ENCODE assay signal across 15 mouse cellular contexts in the genomic region with DNA sequence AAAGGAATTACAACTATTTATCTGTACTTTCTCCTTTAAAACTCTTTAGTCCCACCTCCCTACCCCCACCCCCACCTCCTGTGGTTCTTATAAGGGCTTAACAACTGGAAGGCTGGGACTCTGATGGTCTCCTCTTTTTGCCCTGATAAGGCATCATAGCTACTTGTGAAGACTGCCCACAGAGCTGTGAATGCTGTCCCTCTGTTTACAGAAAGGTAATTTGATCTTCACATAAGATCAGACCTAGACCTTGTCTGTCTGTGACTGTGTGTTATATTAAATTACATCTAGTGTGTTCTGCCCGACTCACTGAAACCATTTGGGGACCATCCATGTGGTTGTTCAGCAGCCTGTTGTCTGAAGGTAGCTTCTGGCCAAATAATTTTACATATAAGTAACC.
"Had no signal": no experiment of that assay in that cellular context is flagged by ENCODE, and none has a peak within 500 bp of the region (broad histone marks: within the 10 kb centered on the region; RNA-seq: fewer than 3 reads in every experiment).

No protein-coding gene starts in this region.

- H3K27ac ChIP-seq: midbrain, embryonic 10.5 days; midbrain, embryonic 12.5 days; neural tube, embryonic 12.5 days; stomach, embryonic 15.5 days; stomach, postnatal 0 days had no signal

- H3K4me2 ChIP-seq: lung, embryonic 14.5 days; midbrain, embryonic 12.5 days; neural tube, embryonic 12.5 days; stomach, embryonic 15.5 days had no signal

- H3K9ac ChIP-seq: lung, embryonic 14.5 days; midbrain, embryonic 12.5 days; neural tube, embryonic 12.5 days; stomach, embryonic 15.5 days had no signal

- H3K9me3 ChIP-seq: midbrain, embryonic 10.5 days; midbrain, embryonic 12.5 days; neural tube, embryonic 12.5 days; stomach, embryonic 15.5 days had no signal

- DNase-seq: lung, adult 18-20 months; lung, embryonic 14.5 days; lung, postnatal 10 days; lung, postnatal 4 days; midbrain, embryonic 14.5 days; right cerebral cortex, postnatal 14 days; thymus, adult 2 months; thymus, postnatal 25 days; thymus, postnatal 4 days had no signal

- H3K4me1 ChIP-seq: midbrain, embryonic 10.5 days; midbrain, embryonic 12.5 days; neural tube, embryonic 12.5 days; stomach, embryonic 15.5 days had no signal

- H3K27me3 ChIP-seq: midbrain, embryonic 12.5 days; neural tube, embryonic 12.5 days; stomach, embryonic 15.5 days had no signal

- H3K36me3 ChIP-seq: midbrain, embryonic 10.5 days; midbrain, embryonic 12.5 days; neural tube, embryonic 12.5 days; stomach, embryonic 15.5 days had no signal

- ATAC-seq: midbrain, embryonic 16.5 days had no signal

- H3K4me3 ChIP-seq: midbrain, embryonic 10.5 days; midbrain, embryonic 12.5 days; neural tube, embryonic 12.5 days; stomach, embryonic 15.5 days had no signal
